14 mouse cellular contexts compared by ENCODE assay signal in the genomic region with DNA sequence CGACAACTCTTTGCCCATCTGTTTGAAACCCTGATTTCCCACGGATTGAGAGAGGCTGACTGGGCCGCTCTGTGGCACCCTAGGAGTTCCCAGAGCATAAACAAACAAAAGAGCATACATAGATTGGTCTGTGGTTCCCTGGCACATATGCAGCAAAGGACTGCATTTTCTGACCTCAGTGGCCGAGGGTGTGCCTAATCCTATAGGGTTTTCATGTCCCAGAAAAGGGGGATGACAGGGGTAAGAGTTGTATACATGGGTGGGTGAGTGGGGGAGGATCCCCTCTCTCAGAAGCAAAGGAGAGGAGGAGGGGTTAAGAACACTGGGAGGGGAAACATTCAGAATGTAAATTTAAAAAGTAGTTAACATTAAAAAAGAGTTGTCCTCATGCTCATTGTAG.
"Had no signal": no experiment of that assay in that cellular context is flagged by ENCODE, and none has a peak within 500 bp of the region (broad histone marks: within the 10 kb centered on the region; RNA-seq: fewer than 3 reads in every experiment).

No protein-coding gene starts in this region.

- H3K27ac ChIP-seq: left cerebral cortex, adult 2 months; limb, embryonic 10.5 days; liver, embryonic 15.5 days; neural tube, embryonic 13.5 days; stomach, embryonic 15.5 days had no signal

- H3K4me1 ChIP-seq: limb, embryonic 10.5 days; liver, embryonic 15.5 days; stomach, embryonic 15.5 days had no signal

- H3K4me3 ChIP-seq: left cerebral cortex, adult 2 months; limb, embryonic 10.5 days; liver, embryonic 15.5 days; neural tube, embryonic 13.5 days; stomach, embryonic 15.5 days had no signal

- H3K36me3 ChIP-seq: limb, embryonic 10.5 days; liver, embryonic 15.5 days; neural tube, embryonic 13.5 days; stomach, embryonic 15.5 days had no signal

- H3K4me2 ChIP-seq: liver, embryonic 11.5 days; liver, embryonic 15.5 days; neural tube, embryonic 13.5 days; stomach, embryonic 15.5 days had no signal

- ATAC-seq: lung, postnatal 0 days; midbrain, embryonic 16.5 days had no signal

- H3K9me3 ChIP-seq: limb, embryonic 10.5 days; liver, embryonic 15.5 days; neural tube, embryonic 13.5 days; stomach, embryonic 15.5 days had no signal

- H3K9ac ChIP-seq: liver, embryonic 15.5 days; neural tube, embryonic 13.5 days; stomach, embryonic 15.5 days had no signal

- DNase-seq: kidney, adult 8-10 months; kidney, postnatal 25 days; lung, adult 2 months; lung, postnatal 36 days; right cerebral cortex, postnatal 14 days; thymus, postnatal 36 days had no signal

- H3K27me3 ChIP-seq: liver, embryonic 15.5 days; neural tube, embryonic 13.5 days; stomach, embryonic 15.5 days had no signal
